Mouse (Mus musculus) hindbrain, postnatal 0 days (tissue): ENCODE measurements at regions not wholly inside any gene's neighbourhood (a gene's known extent, or its start where the extent isn't known, plus 50 kb on each side); places are given as distances from the start of the nearest gene placed in this dataset.

Experiments used
- ATAC-seq: fragments of 200-750 bp; cut with Nextera tagmentation; 2 replicates; pipeline ENCODE4 v1.8.0; 2017; ENCODE audit warnings: mild to moderate bottlenecking, moderate TSS enrichment, moderate library complexity
- DNase-seq: peaks from one replicate; pipeline ENCODE4 v3.0.0-alpha.2; 2015; ENCODE audit warnings: low spot score
- H3K27ac ChIP-seq: fragments of 300-500 bp; sonication (generic); 2 replicates; pipeline ENCODE4 v1.5.1; 2014; ENCODE audit warnings: mild to moderate bottlenecking
- H3K27me3 ChIP-seq: fragments of 300-500 bp; sonication (generic); 2 replicates; pipeline ENCODE4 v1.6.1; 2014; ENCODE audit warnings: low read length, mixed read lengths; ENCODE audit not compliant: insufficient read depth
- H3K36me3 ChIP-seq: fragments of 300-500 bp; sonication (generic); 2 replicates; pipeline ENCODE4 v1.6.1; 2014; ENCODE audit warnings: low read length, mixed read lengths; ENCODE audit not compliant: insufficient read depth
- H3K4me1 ChIP-seq: fragments of 300-500 bp; sonication (generic); 2 replicates; pipeline ENCODE4 v1.6.1; 2014; ENCODE audit warnings: antibody characterized with exemption, low read length, mixed read lengths; ENCODE audit not compliant: insufficient read depth
- H3K4me2 ChIP-seq: fragments of 300-500 bp; sonication (generic); 2 replicates; pipeline ENCODE4 v1.6.1; 2014; ENCODE audit warnings: low read depth, mild to moderate bottlenecking, low read length, moderate library complexity, mixed read lengths
- H3K4me3 ChIP-seq: fragments of 300-500 bp; sonication (generic); 2 replicates; pipeline ENCODE4 v1.5.1; 2014; ENCODE audit warnings: low read length
- H3K9ac ChIP-seq: fragments of 300-500 bp; sonication (generic); replicated peaks from 2 replicates; pipeline ENCODE4 v1.6.1; 2014; ENCODE audit warnings: mild to moderate bottlenecking, low read length, moderate library complexity, mixed read lengths
- H3K9me3 ChIP-seq: fragments of 300-500 bp; sonication (generic); 2 replicates; pipeline ENCODE4 v1.6.1; 2016; ENCODE audit warnings: low read length, mixed read lengths
- CTCF ChIP-seq: IDR thresholded peaks from 2 replicates; pipeline ENCODE4 v1.5.1; 2016; ENCODE audit warnings: antibody characterized with exemption, control low read depth, low read depth
- WGBS: fragments of 180-500 bp; shearing (Covaris S2); extraction: QIAGEN DNeasy Blood & Tissue Kit; methylation state at CpG from one replicate; pipeline ENCODE4 v1.1.7; 2014; 5-methylcytosine and 5-hydroxymethylcytosine counted together

GRCm38 (mm10) chr13:53919851-53920381, 135.6 kb downstream of the Drd1 start:
- ATAC-seq (no peak), DNase-seq (no peak)
- Histone ChIP-seq H3K36me3 (no peaks in the 10 kb centered on the region), H3K27me3 (no peaks in the 10 kb centered on the region), H3K27ac (no peak overlapping the region), H3K9me3 (no peaks in the 10 kb centered on the region), H3K4me2 (no peak overlapping the region), H3K9ac (no peak overlapping the region), H3K4me1 (no peaks in the 10 kb centered on the region), H3K4me3 (no peak overlapping the region)
- TF ChIP-seq CTCF: no peak
- WGBS: 57% methylated on average over 5 of the region's 5 CpGs

GRCm38 (mm10) chr13:53915456-53915855, 140.0 kb downstream of the Drd1 start:
- DNase-seq (no peak), ATAC-seq (no peak)
- 86% methylated on average over 8 of the region's 8 CpGs for WGBS
- H3K4me2 ChIP-seq: no peak overlapping the region
- H3K9me3 ChIP-seq: no peaks in the 10 kb centered on the region
- no peak overlapping the region for H3K27ac ChIP-seq
- H3K9ac ChIP-seq: no peak overlapping the region
- H3K27me3 ChIP-seq: no peaks in the 10 kb centered on the region
- H3K36me3 ChIP-seq: no peaks in the 10 kb centered on the region
- TF ChIP-seq CTCF: no peak
- H3K4me1 ChIP-seq: no peaks in the 10 kb centered on the region
- H3K4me3 ChIP-seq: no peak overlapping the region

GRCm38 (mm10) chr13:53914434-53914833, 141.1 kb downstream of the Drd1 start:
- no peak overlapping the region for H3K9ac ChIP-seq
- H3K27me3 ChIP-seq: no peaks in the 10 kb centered on the region
- ATAC-seq (no peak), DNase-seq (no peak)
- no peaks in the 10 kb centered on the region for H3K36me3 ChIP-seq
- no peak for TF ChIP-seq CTCF
- no peak overlapping the region for H3K4me2 ChIP-seq
- no peaks in the 10 kb centered on the region for H3K4me1 ChIP-seq
- no peaks in the 10 kb centered on the region for H3K9me3 ChIP-seq
- no peak overlapping the region for H3K4me3 ChIP-seq
- no peak overlapping the region for H3K27ac ChIP-seq
- WGBS: 75% methylated on average over 11 of the region's 11 CpGs

- TF ChIP-seq CTCF: no peak
- ATAC-seq (no peak), DNase-seq (no peak)
- Histone ChIP-seq H3K4me3 (no peak overlapping the region), H3K27ac (no peak overlapping the region), H3K36me3 (no peaks in the 10 kb centered on the region), H3K4me1 (no peaks in the 10 kb centered on the region), H3K9ac (no peak overlapping the region), H3K9me3 (no peaks in the 10 kb centered on the region), H3K4me2 (no peak overlapping the region), H3K27me3 (no peaks in the 10 kb centered on the region)
- 51% methylated on average over 10 of the region's 10 CpGs for WGBS
Observed at GRCm38 (mm10) chr13:53913501-53913900, 142.0 kb downstream of the Drd1 start.

- Histone ChIP-seq H3K9ac (no peak overlapping the region), H3K27me3 (no peaks in the 10 kb centered on the region), H3K27ac (no peak overlapping the region), H3K4me3 (no peak overlapping the region), H3K9me3 (no peaks in the 10 kb centered on the region), H3K4me1 (no peaks in the 10 kb centered on the region), H3K4me2 (no peak overlapping the region), H3K36me3 (no peaks in the 10 kb centered on the region)
- no peak for TF ChIP-seq CTCF
- 63% methylated on average over 3 of the region's 3 CpGs for WGBS
- no peak for ATAC-seq
- no peak for DNase-seq
Observed at GRCm38 (mm10) chr13:53911846-53912245, 143.7 kb downstream of the Drd1 start.

GRCm38 (mm10) chr13:53911261-53911660, 144.2 kb downstream of the Drd1 start:
- ATAC-seq (no peak), DNase-seq (no peak)
- Histone ChIP-seq H3K4me2 (no peak overlapping the region), H3K9ac (no peak overlapping the region), H3K27me3 (no peaks in the 10 kb centered on the region), H3K9me3 (no peaks in the 10 kb centered on the region), H3K27ac (no peak overlapping the region), H3K4me1 (no peaks in the 10 kb centered on the region), H3K36me3 (no peaks in the 10 kb centered on the region), H3K4me3 (no peak overlapping the region)
- no peak for TF ChIP-seq CTCF
- 84% methylated on average over 8 of the region's 8 CpGs for WGBS

GRCm38 (mm10) chr13:53910251-53910650, 145.3 kb downstream of the Drd1 start:
- WGBS: 80% methylated on average over 4 of the region's 4 CpGs
- no peak overlapping the region for H3K4me2 ChIP-seq
- H3K36me3 ChIP-seq: no peaks in the 10 kb centered on the region
- DNase-seq: no peak
- no peak for TF ChIP-seq CTCF
- no peak for ATAC-seq
- no peak overlapping the region for H3K4me3 ChIP-seq
- no peaks in the 10 kb centered on the region for H3K9me3 ChIP-seq
- no peak overlapping the region for H3K27ac ChIP-seq
- no peak overlapping the region for H3K9ac ChIP-seq
- no peaks in the 10 kb centered on the region for H3K4me1 ChIP-seq
- H3K27me3 ChIP-seq: no peaks in the 10 kb centered on the region
